Mouse (Mus musculus) cerebellum, adult 2 months (tissue): ENCODE measurements around the gene Prmt7. TPM values are rescaled to one million over a fixed set of nuclear protein-coding genes. Genes with fewer than 3 reads are reported as not detected.
"Not testable (repeated sequence)": the region's sequence is repeated elsewhere in the genome, so short reads cannot be mapped to it uniquely, and the experiment has no call there.

Experiments used
- DNase-seq, 2 experiments: peaks; one replicate each; pipeline ENCODE4 v3.0.0; 2021
- H3K27ac ChIP-seq: fragments of 200-500 bp; 2 replicates; pipeline ENCODE4 v1.5.1; 2012; ENCODE audit warnings: low read length, control low read depth, inconsistent platforms; ENCODE audit not compliant: insufficient read depth
- H3K27me3 ChIP-seq: fragments of 200-500 bp; 2 replicates; pipeline ENCODE4 v1.6.1; 2012; ENCODE audit warnings: inconsistent platforms, mild to moderate bottlenecking, low read length, moderate library complexity; ENCODE audit not compliant: control insufficient read depth, insufficient read depth
- H3K4me1 ChIP-seq: fragments of 200-500 bp; 2 replicates; pipeline ENCODE4 v1.6.1; 2011; ENCODE audit warnings: low read length; ENCODE audit not compliant: control insufficient read depth, insufficient read depth
- H3K4me3 ChIP-seq: fragments of 200-500 bp; replicated peaks from 2 replicates; pipeline ENCODE3; 2011; ENCODE audit warnings: mild to moderate bottlenecking, low read depth, low read length, control low read depth; ENCODE audit not compliant: insufficient read depth
- CTCF ChIP-seq: fragments of 200-500 bp; IDR thresholded peaks from 2 replicates; pipeline ENCODE4 v1.5.1; 2011; ENCODE audit warnings: low read depth, mild to moderate bottlenecking, control low read depth, low read length, moderate library complexity, borderline replicate concordance; ENCODE audit not compliant: insufficient read depth
- POLR2A ChIP-seq: fragments of 200-500 bp; IDR thresholded peaks from 2 replicates; pipeline ENCODE4 v1.6.1; 2011; ENCODE audit warnings: low read length, control low read depth, borderline replicate concordance; ENCODE audit not compliant: insufficient read depth
- WGBS: fragments of 180-500 bp; shearing (Covaris S2); methylation state at CpG from one replicate; pipeline ENCODE4 v1.1.7; 2018; 5-methylcytosine and 5-hydroxymethylcytosine counted together
- polyA plus RNA-seq: library from polyadenylated mRNA; depleted of rRNA; stranded (reverse); fragments of >200 nt; gene quantifications from 2 replicates; pipeline ENCODE4 v1.2.3, GENCODE M21; 2012

Prmt7 gene
- polyA plus RNA-seq, 1 experiment, result 36.1 TPM

- Histone ChIP-seq H3K4me1 (no peaks in the 10 kb centered on the region), H3K4me3 (no peak overlapping the region), H3K27ac (no peak overlapping the region), H3K27me3 (no peaks in the 10 kb centered on the region)
- TF ChIP-seq POLR2A (no peak), CTCF (peak; percentile 42; the same call in 1 of the 2 replicates)
- no peak for DNase-seq
- WGBS, result 13% methylated on average over 1 of the region's 1 CpGs
Measured at GRCm38 (mm10) chr8:106198741-106199140, 12.0 kb upstream of the Prmt7 start.

DNA sequence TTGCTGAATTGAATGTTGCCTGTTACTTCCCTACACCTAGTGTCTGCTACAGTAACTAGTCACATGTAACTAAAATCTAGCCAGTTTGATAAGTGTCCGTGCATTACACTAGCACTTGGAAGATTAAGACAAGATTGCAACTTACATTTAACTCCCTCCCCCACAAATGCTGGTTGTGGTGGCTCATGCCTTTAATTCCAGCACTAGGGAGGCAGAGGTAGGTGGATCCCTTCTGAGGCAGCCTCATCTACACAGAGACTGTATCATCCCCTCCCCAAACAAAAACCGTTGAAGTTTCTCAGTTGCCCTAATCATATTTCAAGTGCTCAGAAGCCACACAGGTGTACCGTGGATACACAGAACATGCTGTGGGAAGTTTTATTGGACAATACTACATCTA lies 11.1 kb upstream of the Prmt7 start:
- WGBS, result 87% methylated on average over 3 of the region's 3 CpGs
- DNase-seq, H3K27me3 ChIP-seq, H3K4me1 ChIP-seq, H3K4me3 ChIP-seq, H3K27ac ChIP-seq: not testable (repeated sequence)

- peak overlapping the region; percentile 49 for H3K27ac ChIP-seq
- no peaks in the 10 kb centered on the region for H3K4me1 ChIP-seq
- WGBS, result under 1% methylated on average over 35 of the region's 35 CpGs
- TF ChIP-seq POLR2A (no peak), CTCF (no peak)
- H3K27me3 ChIP-seq, result no peaks in the 10 kb centered on the region
- DNase-seq, result peak in 1 of 2 experiments; percentile 51
- H3K4me3 ChIP-seq, result peak overlapping the region; percentile 68
Measured at GRCm38 (mm10) chr8:106210035-106210731, 553 bp upstream of the Prmt7 start.

DNA sequence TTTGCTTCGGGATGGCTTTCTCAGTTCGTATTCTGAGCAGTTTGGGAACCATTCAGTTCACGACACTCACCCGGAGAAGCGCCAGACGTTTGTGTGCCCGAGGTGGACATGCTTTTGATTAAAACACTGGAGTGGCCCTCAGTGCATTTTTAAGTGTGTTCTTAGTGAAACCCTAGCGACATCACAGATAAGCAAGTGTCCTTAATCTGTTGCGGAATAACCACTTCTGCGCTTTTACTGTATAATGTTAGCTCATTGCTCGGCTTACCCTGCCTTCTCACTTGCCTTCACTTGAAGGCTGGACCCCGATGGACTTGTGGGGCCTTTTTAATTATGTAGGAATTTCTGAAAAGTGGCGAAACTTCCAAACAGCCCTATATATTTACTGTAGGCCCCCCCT lies 685 bp downstream of the Prmt7 start:
- Histone ChIP-seq H3K4me3 (peak overlapping the region; percentile 68), H3K27me3 (no peaks in the 10 kb centered on the region), H3K4me1 (no peaks in the 10 kb centered on the region), H3K27ac (no peak overlapping the region)
- no peak for DNase-seq
- WGBS, result under 1% methylated on average over 13 of the region's 13 CpGs
- TF ChIP-seq POLR2A (no peak), CTCF (no peak)

GRCm38 (mm10) chr8:106213959-106214358 lies 3.2 kb downstream of the Prmt7 start:
- WGBS, result 95% methylated on average over 3 of the region's 3 CpGs
- no peak for DNase-seq
- Histone ChIP-seq H3K27me3 (no peaks in the 10 kb centered on the region), H3K27ac (no peak overlapping the region), H3K4me3 (no peak overlapping the region), H3K4me1 (no peaks in the 10 kb centered on the region)
- TF ChIP-seq POLR2A (no peak), CTCF (no peak)

DNA sequence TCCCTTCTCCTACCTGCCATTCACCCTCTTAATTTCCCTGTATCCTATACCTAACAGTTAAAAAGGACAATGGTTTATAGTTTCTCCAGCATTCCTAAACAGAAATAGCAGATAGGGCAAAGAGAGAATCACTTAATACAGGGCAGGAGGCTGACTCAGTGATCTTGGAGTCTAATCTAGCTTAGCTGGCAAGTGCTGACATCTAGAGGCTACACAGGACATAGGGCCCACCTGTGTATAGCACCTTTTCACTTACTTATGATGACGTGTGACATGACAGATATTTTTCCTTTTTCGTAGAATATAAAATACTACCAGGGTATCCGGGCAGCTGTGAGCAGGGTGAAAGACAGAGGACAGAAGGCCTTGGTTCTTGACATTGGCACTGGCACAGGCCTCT lies 8.9 kb downstream of the Prmt7 start:
- no peaks in the 10 kb centered on the region for H3K27me3 ChIP-seq
- no peak for DNase-seq
- 86% methylated on average over 3 of the region's 3 CpGs for WGBS
- TF ChIP-seq POLR2A (no peak), CTCF (no peak)
- H3K4me1 ChIP-seq, result no peaks in the 10 kb centered on the region
- H3K27ac ChIP-seq, result no peak overlapping the region
- H3K4me3 ChIP-seq, result no peak overlapping the region

GRCm38 (mm10) chr8:106226589-106226988 lies 15.9 kb downstream of the Prmt7 start:
- WGBS, result 29% methylated on average over 9 of the region's 9 CpGs
- TF ChIP-seq POLR2A, result no peak
- TF ChIP-seq CTCF, result peak; percentile 82
- Histone ChIP-seq H3K4me3 (no peak overlapping the region), H3K4me1 (no peaks in the 10 kb centered on the region), H3K27ac (no peak overlapping the region), H3K27me3 (no peaks in the 10 kb centered on the region)
- DNase-seq, result peak; percentile 48 to 61

DNA sequence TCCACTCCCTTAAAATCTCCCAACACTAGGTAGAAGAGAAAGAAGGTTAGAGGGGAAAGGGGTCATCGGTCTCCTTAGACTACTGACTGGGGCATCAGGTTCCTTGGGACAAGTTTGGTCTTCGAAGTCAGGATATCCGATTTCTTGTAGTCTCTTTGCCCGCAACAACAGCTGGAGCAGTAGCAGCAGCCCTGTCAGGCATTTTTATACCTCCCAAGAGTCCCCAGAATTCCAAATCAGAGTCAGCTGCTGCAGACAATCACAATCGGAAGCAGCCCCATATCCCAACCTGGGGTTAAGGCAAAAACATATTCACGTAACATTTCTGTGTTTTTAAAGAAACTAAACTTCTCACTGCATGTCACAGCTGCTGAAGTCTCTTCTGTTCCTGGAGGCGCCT lies 20.8 kb downstream of the Prmt7 start:
- 94% methylated on average over 7 of the region's 7 CpGs for WGBS

More for the DNA sequence above, 20.8 kb downstream of the Prmt7 start:
- TF ChIP-seq POLR2A, result no peak
- no peak for TF ChIP-seq CTCF
- Histone ChIP-seq H3K4me3 (no peak overlapping the region), H3K4me1 (no peaks in the 10 kb centered on the region), H3K27me3 (no peaks in the 10 kb centered on the region), H3K27ac (no peak overlapping the region)
- no peak for DNase-seq
